Comparison of ENCODE assay signal across 19 mouse cellular contexts in genomic region chr15:36700196-36700595, GRCm38 (mm10).
DNase-seq lines count a peak whose midpoint lies in the region; ATAC-seq and TF ChIP-seq lines count a peak whose summit lies in the region.
"Had no signal": no experiment of that assay in that cellular context is flagged by ENCODE, and none has a peak within 500 bp of the region (broad histone marks: within the 10 kb centered on the region; RNA-seq: fewer than 3 reads in every experiment).

No protein-coding gene starts in this region.

- no peaks in the 10 kb centered on the region for H3K9me3 ChIP-seq in midbrain, embryonic 11.5 days (ENCODE audit: control insufficient read depth, low read length)
- no peaks in the 10 kb centered on the region for H3K9me3 ChIP-seq in midbrain, embryonic 16.5 days (replicated peaks; ENCODE audit: control insufficient read depth, low read length, poor library complexity, severe bottlenecking)
- H3K9me3 ChIP-seq in stomach, postnatal 0 days (ENCODE audit: control insufficient read depth, low read length): no peaks in the 10 kb centered on the region
- H3K9me3 ChIP-seq: embryonic facial prominence, embryonic 10.5 days; embryonic facial prominence, embryonic 12.5 days; forebrain, embryonic 13.5 days; forebrain, embryonic 15.5 days had no signal

- no peak overlapping the region for H3K4me2 ChIP-seq in midbrain, embryonic 11.5 days
- no peak overlapping the region for H3K4me2 ChIP-seq in midbrain, embryonic 16.5 days (ENCODE audit: low read length)
- no peak overlapping the region for H3K4me2 ChIP-seq in stomach, postnatal 0 days (replicated peaks; ENCODE audit: low read depth)
- H3K4me2 ChIP-seq: embryonic facial prominence, embryonic 12.5 days; forebrain, embryonic 13.5 days; forebrain, embryonic 15.5 days had no signal

- WGBS in midbrain, embryonic 11.5 days: 88% methylated on average over 5 of the region's 5 CpGs
- 83% methylated on average over 5 of the region's 5 CpGs for whole genome bisulfite sequencing in midbrain, embryonic 16.5 days
- 61% methylated on average over 5 of the region's 5 CpGs for WGBS in stomach, postnatal 0 days

- H3K9ac ChIP-seq in midbrain, embryonic 11.5 days (ENCODE audit: low read length): no peak overlapping the region
- no peak overlapping the region for H3K9ac ChIP-seq in midbrain, embryonic 16.5 days (ENCODE audit: low read depth, low read length)
- H3K9ac ChIP-seq in stomach, postnatal 0 days (ENCODE audit: low read length): no peak overlapping the region
- H3K9ac ChIP-seq: embryonic facial prominence, embryonic 12.5 days; forebrain, embryonic 13.5 days; forebrain, embryonic 15.5 days had no signal

- H3K27me3 ChIP-seq in midbrain, embryonic 11.5 days (ENCODE audit: control insufficient read depth, insufficient read depth, low read length): no peaks in the 10 kb centered on the region
- H3K27me3 ChIP-seq in midbrain, embryonic 16.5 days (ENCODE audit: control insufficient read depth, insufficient read depth, low read depth, low read length): no peaks in the 10 kb centered on the region
- H3K27me3 ChIP-seq in stomach, postnatal 0 days (ENCODE audit: control insufficient read depth, insufficient read depth, low read length): no peaks in the 10 kb centered on the region
- H3K27me3 ChIP-seq: embryonic facial prominence, embryonic 12.5 days; forebrain, embryonic 13.5 days; forebrain, embryonic 15.5 days had no signal

- ATAC-seq in midbrain, embryonic 11.5 days (ENCODE audit: low FRiP score): no peak
- no peak for ATAC-seq in midbrain, embryonic 16.5 days
- no peak for ATAC-seq in stomach, postnatal 0 days (ENCODE audit: low FRiP score, low TSS enrichment)
- ATAC-seq: forebrain, embryonic 13.5 days; forebrain, embryonic 15.5 days had no signal

- no peaks in the 10 kb centered on the region for H3K36me3 ChIP-seq in midbrain, embryonic 11.5 days (ENCODE audit: control insufficient read depth, insufficient read depth, low read length)
- H3K36me3 ChIP-seq in midbrain, embryonic 16.5 days (ENCODE audit: control insufficient read depth, insufficient read depth, low read length): no peaks in the 10 kb centered on the region
- H3K36me3 ChIP-seq in stomach, postnatal 0 days (ENCODE audit: control insufficient read depth, insufficient read depth, low read length): no peaks in the 10 kb centered on the region
- H3K36me3 ChIP-seq: embryonic facial prominence, embryonic 10.5 days; embryonic facial prominence, embryonic 12.5 days; forebrain, embryonic 15.5 days had no signal

- no peaks in the 10 kb centered on the region for H3K4me1 ChIP-seq in midbrain, embryonic 11.5 days (ENCODE audit: control insufficient read depth, insufficient read depth, low read length)
- H3K4me1 ChIP-seq in midbrain, embryonic 16.5 days (ENCODE audit: control insufficient read depth, insufficient read depth, low read length): peaks cover 3% of the 10 kb centered on the region
- H3K4me1 ChIP-seq in stomach, postnatal 0 days (replicated peaks; ENCODE audit: control insufficient read depth, insufficient read depth): no peaks in the 10 kb centered on the region
- H3K4me1 ChIP-seq: embryonic facial prominence, embryonic 12.5 days; forebrain, embryonic 13.5 days had no signal

- H3K4me3 ChIP-seq in midbrain, embryonic 11.5 days (ENCODE audit: low read depth, low read length): no peak overlapping the region
- H3K4me3 ChIP-seq in midbrain, embryonic 16.5 days (ENCODE audit: low read depth, low read length): no peak overlapping the region
- no peak overlapping the region for H3K4me3 ChIP-seq in stomach, postnatal 0 days (ENCODE audit: low read depth, low read length)
- H3K4me3 ChIP-seq: embryonic facial prominence, embryonic 10.5 days; embryonic facial prominence, embryonic 12.5 days; forebrain, embryonic 13.5 days; forebrain, embryonic 15.5 days had no signal

- DNase-seq in lung, postnatal 25 days (ENCODE audit: low spot score): peak; percentile 36
- no peak for DNase-seq in lung, postnatal 14 days
- DNase-seq in midbrain, embryonic 11.5 days (ENCODE audit: low spot score, missing footprints): peak; percentile 47
- peak; percentile 27 to 56 for DNase-seq in urinary bladder, postnatal 36 days (ENCODE audit: low spot score in 2 of 2)
- no peak for DNase-seq in urinary bladder, adult 2 months (ENCODE audit: low spot score)
- DNase-seq in stomach, postnatal 0 days (ENCODE audit: low spot score): peak; percentile 30
- no peak for DNase-seq in frontal cortex, postnatal 25 days (ENCODE audit: low spot score in 2 of 2)
- DNase-seq: adrenal gland, adult 2 months; adrenal gland, postnatal 10 days; adrenal gland, postnatal 36 days; cerebellum, adult 11-12 months; cerebellum, adult 2 months; cerebellum, adult 9-10 months; cerebellum, postnatal 25 days had no signal

- TF ChIP-seq CTCF in stomach, postnatal 0 days (IDR thresholded peaks at IDR 0.05; ENCODE audit: low read depth): no peak

- no peak overlapping the region for H3K27ac ChIP-seq in midbrain, embryonic 11.5 days (ENCODE audit: low read depth, low read length)
- H3K27ac ChIP-seq in midbrain, embryonic 16.5 days (ENCODE audit: low read length): no peak overlapping the region
- no peak overlapping the region for H3K27ac ChIP-seq in stomach, postnatal 0 days (replicated peaks)
- H3K27ac ChIP-seq: embryonic facial prominence, embryonic 10.5 days; embryonic facial prominence, embryonic 12.5 days; forebrain, embryonic 13.5 days; forebrain, embryonic 15.5 days had no signal

- TF ChIP-seq EP300 in stomach, postnatal 0 days (optimal IDR thresholded peaks at IDR 0.05): no peak

Comparison
In these comparisons a context has a peak if more than half of its experiments do, and no peak if none do; other contexts are left out.
1. DNase-seq: peak in lung, postnatal 25 days (single experiment), midbrain, embryonic 11.5 days (single experiment), urinary bladder, postnatal 36 days (2 of 2) and stomach, postnatal 0 days (single experiment); none in lung, postnatal 14 days (single experiment), urinary bladder, adult 2 months (single experiment) and frontal cortex, postnatal 25 days (0 of 2).